Mouse (Mus musculus) stomach, embryonic 15.5 days (tissue): ENCODE data around the gene Ier5l. TPM values are rescaled to one million over a fixed set of nuclear protein-coding genes. Genes with fewer than 3 reads are reported as not detected.

Experiments used
- ATAC-seq: fragments of 200-750 bp; cut with Nextera tagmentation; 2 replicates; pipeline ENCODE4 v1.8.0; 2017; ENCODE audit warnings: low read depth, moderate number of reproducible peaks, moderate TSS enrichment; ENCODE audit not compliant: insufficient read depth, low FRiP score
- H3K27ac ChIP-seq: fragments of 300-500 bp; sonication (generic); 2 replicates; pipeline ENCODE4 v1.5.1; 2015; ENCODE audit warnings: mild to moderate bottlenecking, inconsistent platforms
- H3K27me3 ChIP-seq: fragments of 300-500 bp; sonication (generic); replicated peaks from 2 replicates; pipeline ENCODE4 v1.6.1; 2015; ENCODE audit warnings: inconsistent platforms
- H3K36me3 ChIP-seq: fragments of 300-500 bp; sonication (generic); 2 replicates; pipeline ENCODE4 v1.6.1; 2015; ENCODE audit warnings: inconsistent platforms
- H3K4me1 ChIP-seq: fragments of 300-500 bp; sonication (generic); 2 replicates; pipeline ENCODE4 v1.6.1; 2015; ENCODE audit warnings: inconsistent platforms
- H3K4me2 ChIP-seq: fragments of 300-500 bp; sonication (generic); 2 replicates; pipeline ENCODE4 v1.6.1; 2015; ENCODE audit warnings: mild to moderate bottlenecking, inconsistent platforms
- H3K4me3 ChIP-seq: fragments of 300-500 bp; sonication (generic); replicated peaks from 2 replicates; pipeline ENCODE4 v1.5.1; 2015; ENCODE audit warnings: inconsistent platforms
- H3K9ac ChIP-seq: fragments of 300-500 bp; sonication (generic); 2 replicates; pipeline ENCODE4 v1.6.1; 2015; ENCODE audit warnings: inconsistent platforms
- H3K9me3 ChIP-seq: fragments of 300-500 bp; sonication (generic); 2 replicates; pipeline ENCODE4 v1.6.1; 2016; ENCODE audit warnings: inconsistent platforms
- WGBS: fragments of 180-500 bp; shearing (Covaris S2); methylation state at CpG from one replicate; pipeline ENCODE4 v1.1.7; 2015; 5-methylcytosine and 5-hydroxymethylcytosine counted together
- polyA plus RNA-seq: library from polyadenylated mRNA; unstranded; fragments of >200 nt; fragmentation: Nextera tagmentation; extraction: Ambion mirVana; gene quantifications from 2 replicates; pipeline ENCODE4 v1.2.1, GENCODE M21; 2015

The Ier5l gene
- polyA plus RNA-seq, 1 experiment from 2014 or later = 3.3 TPM

DNA sequence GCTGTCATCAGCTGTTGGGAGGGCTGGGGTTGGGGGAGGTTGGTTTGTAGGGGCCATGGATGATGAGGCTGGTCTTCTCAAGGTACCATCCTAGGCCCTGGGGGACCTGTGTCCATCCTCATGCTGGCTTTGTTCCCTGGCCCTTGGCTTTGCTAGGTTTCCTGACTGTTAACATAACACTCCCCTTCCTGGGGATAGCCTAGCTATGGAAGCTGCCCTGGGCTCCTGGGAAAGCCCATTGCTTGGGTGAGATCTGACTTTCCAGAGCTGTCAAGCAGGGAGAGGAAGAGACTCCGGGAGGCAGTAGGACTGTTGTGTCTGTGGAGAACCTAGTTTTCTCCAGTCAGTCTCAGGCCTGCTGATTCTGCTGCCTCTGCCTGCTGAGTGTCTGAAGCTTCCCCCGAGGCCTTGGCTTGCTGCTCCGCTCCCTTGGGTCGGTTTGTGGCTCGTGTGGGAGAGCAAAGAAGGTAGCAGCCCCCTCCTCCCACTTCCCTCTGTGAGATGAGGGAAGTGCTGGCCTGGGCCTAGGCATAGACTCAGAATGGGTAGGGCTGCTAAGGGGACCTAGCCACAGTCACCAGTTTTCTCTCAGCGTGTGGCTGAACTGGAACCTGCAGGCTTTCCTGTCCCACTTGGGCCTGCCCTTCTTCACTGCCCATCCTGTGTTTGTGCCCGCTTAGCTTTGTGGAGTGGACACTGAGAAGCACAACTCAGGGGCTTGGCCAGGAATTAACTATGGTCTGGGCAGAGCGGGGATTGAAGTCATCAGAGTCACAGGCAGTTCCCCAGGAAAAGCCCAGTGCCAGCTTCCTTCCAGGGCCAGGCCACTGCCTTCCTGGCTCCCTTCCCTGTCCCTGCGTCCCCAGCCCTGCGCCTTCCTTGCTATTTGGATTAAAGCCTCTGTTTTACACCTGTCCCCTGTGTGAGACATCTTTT is 26.9 kb downstream of the Ier5l start:
- Histone ChIP-seq H3K9ac (no peak overlapping the region), H3K4me1 (peaks cover 44% of the 10 kb centered on the region), H3K36me3 (peaks cover 35% of the 10 kb centered on the region), H3K27me3 (no peaks in the 10 kb centered on the region), H3K4me2 (no peak overlapping the region), H3K9me3 (no peaks in the 10 kb centered on the region), H3K4me3 (no peak overlapping the region), H3K27ac (no peak overlapping the region; the same call in 1 of the 2 replicates)
- 74% methylated on average over 10 of the region's 10 CpGs for WGBS
- ATAC-seq = no peak

DNA sequence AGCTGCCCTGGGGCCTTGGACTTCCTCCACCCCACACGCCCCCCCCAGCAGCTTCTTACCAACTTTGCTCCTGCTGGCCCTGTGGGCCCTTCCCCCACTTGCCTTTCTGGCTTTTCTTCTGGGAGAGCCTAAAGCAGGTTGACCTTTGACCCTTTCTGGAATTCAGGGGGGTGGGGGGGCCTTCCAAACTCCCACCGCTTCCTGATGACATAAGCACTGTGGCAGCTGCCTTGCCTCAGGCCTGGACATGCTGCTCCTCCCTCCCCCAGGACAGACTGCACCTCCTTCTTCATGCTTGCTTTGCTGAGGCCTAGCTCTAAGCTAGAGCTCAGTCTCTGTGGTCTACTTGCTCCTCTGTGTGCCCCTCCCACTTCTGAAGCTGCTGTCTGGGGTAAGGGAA is 28.7 kb downstream of the Ier5l start:
- Histone ChIP-seq H3K9me3 (no peaks in the 10 kb centered on the region), H3K4me1 (peaks cover 59% of the 10 kb centered on the region), H3K4me3 (no peak overlapping the region), H3K36me3 (peaks cover 31% of the 10 kb centered on the region), H3K27ac (peak overlapping the region; percentile 99), H3K27me3 (no peaks in the 10 kb centered on the region), H3K9ac (0 out of 2 replicates have a peak overlapping the region, but pooled peaks have one; percentile 3), H3K4me2 (peak overlapping the region; percentile 37)
- 32% methylated on average over 2 of the region's 2 CpGs for WGBS
- peak; percentile 40; the same call in 1 of the 2 replicates for ATAC-seq

- Histone ChIP-seq H3K4me2 (peak overlapping the region; percentile 24; the same call in 1 of the 2 replicates), H3K4me3 (no peak overlapping the region), H3K27ac (peak overlapping the region; percentile 99), H3K4me1 (peaks cover 67% of the 10 kb centered on the region), H3K27me3 (no peaks in the 10 kb centered on the region), H3K9ac (no peak overlapping the region), H3K9me3 (no peaks in the 10 kb centered on the region), H3K36me3 (peaks cover 23% of the 10 kb centered on the region)
- ATAC-seq = no peak
Observed at GRCm38 (mm10) chr2:30444450-30444849, 29.6 kb downstream of the Ier5l start.

- Histone ChIP-seq H3K36me3 (peaks cover 22% of the 10 kb centered on the region), H3K4me3 (no peak overlapping the region), H3K9ac (no peak overlapping the region), H3K9me3 (no peaks in the 10 kb centered on the region), H3K27ac (peak overlapping the region; percentile 99), H3K4me2 (peak overlapping the region; percentile 24; the same call in 1 of the 2 replicates), H3K27me3 (no peaks in the 10 kb centered on the region), H3K4me1 (peaks cover 67% of the 10 kb centered on the region)
- WGBS = 45% methylated on average over 5 of the region's 5 CpGs
- ATAC-seq = no peak
Observed at GRCm38 (mm10) chr2:30444006-30444405, 30.0 kb downstream of the Ier5l start.

- peaks cover 67% of the 10 kb centered on the region for H3K4me1 ChIP-seq
- no peak overlapping the region for H3K9ac ChIP-seq
- H3K4me3 ChIP-seq = no peak overlapping the region; the same call in 1 of the 2 replicates
- no peaks in the 10 kb centered on the region for H3K9me3 ChIP-seq
- peak overlapping the region; percentile 62; the same call in 1 of the 2 replicates for H3K4me2 ChIP-seq
- ATAC-seq = no peak
- peak overlapping the region; percentile 99 for H3K27ac ChIP-seq
- peaks cover 25% of the 10 kb centered on the region for H3K36me3 ChIP-seq
- no peaks in the 10 kb centered on the region for H3K27me3 ChIP-seq
- 24% methylated on average over 4 of the region's 4 CpGs for WGBS
Observed at GRCm38 (mm10) chr2:30443281-30443680, 30.7 kb downstream of the Ier5l start.

GRCm38 (mm10) chr2:30442498-30442890 is 31.5 kb downstream of the Ier5l start:
- H3K36me3 ChIP-seq = peaks cover 25% of the 10 kb centered on the region
- 30% methylated on average over 5 of the region's 5 CpGs for WGBS
- H3K27me3 ChIP-seq = no peaks in the 10 kb centered on the region

DNA sequence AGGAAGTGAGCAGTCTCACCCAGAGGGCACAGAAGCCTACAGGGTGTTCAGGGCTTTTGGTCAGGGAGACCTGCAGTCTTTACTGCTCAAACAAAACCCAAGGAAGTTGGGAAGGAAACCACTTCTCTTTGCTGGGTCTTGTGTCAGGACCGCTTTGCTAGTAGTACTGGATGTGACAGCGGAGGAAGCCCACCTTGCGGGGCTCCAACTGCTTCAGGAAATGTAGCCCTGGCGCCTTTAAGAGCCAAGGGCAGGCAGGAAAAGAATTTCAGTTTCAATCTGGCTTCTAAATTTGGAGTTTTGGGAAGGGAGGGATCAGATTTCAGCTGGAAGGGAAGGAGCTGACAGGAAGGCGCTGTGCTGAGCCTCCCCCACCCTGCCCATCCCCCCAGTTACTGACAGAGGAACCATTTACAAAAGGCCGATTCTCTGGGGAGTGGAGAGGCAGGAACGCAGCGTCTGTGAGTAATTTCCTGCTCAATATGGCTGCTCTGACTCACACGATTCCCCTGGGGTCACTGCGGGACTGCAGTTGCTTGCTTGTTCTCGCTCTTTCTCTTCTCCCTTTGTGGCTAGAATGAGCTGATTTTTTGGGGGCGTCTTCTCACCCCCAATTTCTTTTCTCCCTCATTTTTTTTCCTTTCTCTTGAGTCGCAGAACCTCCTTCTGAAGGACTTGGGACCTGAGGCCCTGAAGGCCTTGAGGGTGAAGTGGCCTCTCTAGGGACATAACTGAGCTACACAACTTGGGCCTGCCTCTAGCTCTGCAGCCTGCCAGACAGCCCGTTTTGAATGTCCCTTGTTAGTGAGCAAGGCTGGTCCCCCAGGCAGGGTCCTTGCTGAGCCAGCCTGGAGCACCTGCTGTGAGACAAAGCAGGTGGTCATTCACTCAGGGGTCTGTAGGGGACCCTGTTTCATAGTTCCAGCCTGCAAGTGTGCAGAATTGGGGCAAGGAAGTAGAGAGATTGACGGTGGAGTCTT is 32.2 kb downstream of the Ier5l start:
- peaks cover 67% of the 10 kb centered on the region for H3K4me1 ChIP-seq
- H3K9ac ChIP-seq = peak overlapping the region; percentile 32
- peak; percentile 68 for ATAC-seq
- H3K4me3 ChIP-seq = peak overlapping the region; percentile 31
- H3K36me3 ChIP-seq = peaks cover 26% of the 10 kb centered on the region
- peak overlapping the region; percentile 62 for H3K4me2 ChIP-seq
- 6% methylated on average over 15 of the region's 15 CpGs for WGBS
- H3K27ac ChIP-seq = peak overlapping the region; percentile 99
- H3K9me3 ChIP-seq = no peaks in the 10 kb centered on the region
- H3K27me3 ChIP-seq = no peaks in the 10 kb centered on the region

More at GRCm38 (mm10) chr2:30442498-30442890, 31.5 kb downstream of the Ier5l start:
- Histone ChIP-seq H3K9me3 (no peaks in the 10 kb centered on the region), H3K4me1 (peaks cover 67% of the 10 kb centered on the region), H3K27ac (peak overlapping the region; percentile 99), H3K4me2 (peak overlapping the region; percentile 62), H3K9ac (peak overlapping the region; percentile 32), H3K4me3 (peak overlapping the region; percentile 31)
- no peak for ATAC-seq

GRCm38 (mm10) chr2:30440701-30441517 is 33.1 kb downstream of the Ier5l start:
- Histone ChIP-seq H3K4me3 (peak overlapping the region; percentile 18), H3K4me1 (peaks cover 64% of the 10 kb centered on the region), H3K36me3 (peaks cover 26% of the 10 kb centered on the region), H3K9me3 (no peaks in the 10 kb centered on the region), H3K9ac (no peak overlapping the region; the same call in 1 of the 2 replicates), H3K27me3 (no peaks in the 10 kb centered on the region), H3K27ac (peak overlapping the region; percentile 99), H3K4me2 (peak overlapping the region; percentile 62)
- 7% methylated on average over 12 of the region's 12 CpGs for WGBS
- peak; percentile 39 for ATAC-seq

- peaks cover 26% of the 10 kb centered on the region for H3K36me3 ChIP-seq
- H3K9ac ChIP-seq = no peak overlapping the region; the same call in 1 of the 2 replicates
- WGBS = 28% methylated on average over 3 of the region's 3 CpGs
- no peaks in the 10 kb centered on the region for H3K27me3 ChIP-seq
- H3K9me3 ChIP-seq = no peaks in the 10 kb centered on the region
- peak overlapping the region; percentile 62; the same call in 1 of the 2 replicates for H3K4me2 ChIP-seq
- H3K4me1 ChIP-seq = peaks cover 58% of the 10 kb centered on the region
- H3K27ac ChIP-seq = peak overlapping the region; percentile 99
- H3K4me3 ChIP-seq = no peak overlapping the region
- ATAC-seq = no peak; the same call in 1 of the 2 replicates
Observed at GRCm38 (mm10) chr2:30440211-30440700, 33.8 kb downstream of the Ier5l start.

GRCm38 (mm10) chr2:30439631-30440030 is 34.4 kb downstream of the Ier5l start:
- Histone ChIP-seq H3K36me3 (peaks cover 26% of the 10 kb centered on the region), H3K4me2 (no peak overlapping the region), H3K27me3 (no peaks in the 10 kb centered on the region), H3K4me1 (peaks cover 51% of the 10 kb centered on the region), H3K9ac (no peak overlapping the region), H3K9me3 (no peaks in the 10 kb centered on the region), H3K4me3 (no peak overlapping the region), H3K27ac (peak overlapping the region; percentile 99)
- ATAC-seq = no peak
- 90% methylated on average over 6 of the region's 6 CpGs for WGBS
